Mouse (Mus musculus) kidney, embryonic 14.5 days (tissue): ENCODE data around the gene Spi1. TPM values are rescaled to one million over a fixed set of nuclear protein-coding genes. Genes with fewer than 3 reads are reported as not detected.
"Not testable (repeated sequence)": the region's sequence is repeated elsewhere in the genome, so short reads cannot be mapped to it uniquely, and the experiment has no call there.

Experiments
- ATAC-seq: fragments of 200-750 bp; cut with Nextera tagmentation; 2 replicates; pipeline ENCODE4 v1.8.0; 2017; ENCODE audit warnings: moderate number of reproducible peaks, mild to moderate bottlenecking, moderate TSS enrichment, moderate library complexity; ENCODE audit not compliant: low FRiP score, low TSS enrichment
- H3K27ac ChIP-seq: fragments of 300-500 bp; sonication (generic); 2 replicates; pipeline ENCODE4 v1.5.1; 2014; ENCODE audit warnings: low read depth, mild to moderate bottlenecking, low read length, moderate library complexity, mixed read lengths
- H3K27me3 ChIP-seq: fragments of 300-500 bp; sonication (generic); 2 replicates; pipeline ENCODE4 v1.6.1; 2014; ENCODE audit warnings: mild to moderate bottlenecking, low read length; ENCODE audit not compliant: control insufficient read depth, insufficient read depth
- H3K36me3 ChIP-seq: fragments of 300-500 bp; sonication (generic); 2 replicates; pipeline ENCODE4 v1.6.1; 2014; ENCODE audit warnings: low read length, mixed read lengths; ENCODE audit not compliant: control insufficient read depth, insufficient read depth
- H3K4me1 ChIP-seq: fragments of 300-500 bp; sonication (generic); 2 replicates; pipeline ENCODE4 v1.6.1; 2014; ENCODE audit warnings: low read length, mixed read lengths; ENCODE audit not compliant: control insufficient read depth, insufficient read depth
- H3K4me2 ChIP-seq: fragments of 300-500 bp; sonication (generic); replicated peaks from 2 replicates; pipeline ENCODE4 v1.6.1; 2014; ENCODE audit warnings: low read depth, mild to moderate bottlenecking, low read length
- H3K4me3 ChIP-seq: fragments of 300-500 bp; sonication (generic); 2 replicates; pipeline ENCODE4 v1.5.1; 2014; ENCODE audit warnings: mild to moderate bottlenecking, low read length
- H3K9ac ChIP-seq: fragments of 300-500 bp; sonication (generic); 2 replicates; pipeline ENCODE4 v1.6.1; 2014; ENCODE audit warnings: low read depth, mild to moderate bottlenecking, low read length, moderate library complexity
- H3K9me3 ChIP-seq: fragments of 300-500 bp; sonication (generic); 2 replicates; pipeline ENCODE4 v1.6.1; 2016; ENCODE audit warnings: low read length; ENCODE audit not compliant: control insufficient read depth
- WGBS: fragments of 180-500 bp; shearing (Covaris S2); extraction: QIAGEN DNeasy Blood & Tissue Kit; methylation state at CpG from one replicate; pipeline ENCODE4 v1.1.7; 2014; 5-methylcytosine and 5-hydroxymethylcytosine counted together
- polyA plus RNA-seq: library from polyadenylated mRNA; unstranded; fragments of >200 nt; fragmentation: Nextera tagmentation; extraction: Ambion mirVana; gene quantifications from 2 replicates; pipeline ENCODE4 v1.2.1, GENCODE M21; 2014

The Spi1 gene
- polyA plus RNA-seq, 1 experiment from 2014 or later = 2.2 TPM

DNA sequence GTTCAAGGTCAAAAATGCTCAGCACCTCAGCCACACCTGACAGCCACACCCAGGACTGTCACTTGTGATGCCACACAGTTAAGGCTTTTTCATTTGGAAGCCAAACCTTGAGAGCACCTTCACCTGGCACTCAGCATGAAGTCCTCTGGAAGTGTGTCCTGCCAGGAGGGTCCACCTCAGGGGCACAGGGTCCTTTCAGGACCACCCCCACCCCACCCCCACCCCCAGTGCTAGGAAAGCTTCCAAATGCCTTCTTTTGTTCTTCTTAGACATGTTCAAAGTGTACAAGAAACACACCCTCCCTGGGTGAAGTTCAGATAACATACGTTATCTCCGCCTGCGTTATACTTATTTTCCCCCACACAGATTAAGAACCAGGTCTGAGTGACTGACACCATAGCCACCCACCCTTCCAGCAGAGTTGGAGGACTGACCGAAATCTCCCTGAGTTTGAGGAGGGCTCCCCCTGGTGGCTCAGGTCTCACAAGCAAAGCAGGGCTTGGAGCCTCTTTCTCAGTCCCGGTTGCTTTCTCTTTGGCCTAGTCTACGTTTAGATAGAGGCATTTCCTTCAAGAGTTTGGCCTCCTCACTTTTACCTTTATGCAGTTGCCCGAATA lies 19.0 kb downstream of the Spi1 start:
- H3K9ac ChIP-seq = no peak overlapping the region
- WGBS = 8% methylated on average over 7 of the region's 7 CpGs
- ATAC-seq = peak; percentile 88

GRCm38 (mm10) chr2:91108156-91108555 lies 26.0 kb downstream of the Spi1 start:
- WGBS = 93% methylated on average over 3 of the region's 3 CpGs
- Histone ChIP-seq H3K4me3 (no peak overlapping the region), H3K9me3 (no peaks in the 10 kb centered on the region), H3K9ac (no peak overlapping the region), H3K27ac (no peak overlapping the region), H3K36me3 (no peaks in the 10 kb centered on the region), H3K27me3 (no peaks in the 10 kb centered on the region), H3K4me2 (no peak overlapping the region), H3K4me1 (no peaks in the 10 kb centered on the region)
- ATAC-seq = no peak

More for the DNA sequence above, 19.0 kb downstream of the Spi1 start:
- Histone ChIP-seq H3K27me3 (no peaks in the 10 kb centered on the region), H3K9me3 (no peaks in the 10 kb centered on the region), H3K4me2 (no peak overlapping the region), H3K4me1 (no peaks in the 10 kb centered on the region), H3K27ac (no peak overlapping the region), H3K36me3 (no peaks in the 10 kb centered on the region), H3K4me3 (no peak overlapping the region)

GRCm38 (mm10) chr2:91109241-91109640 lies 27.1 kb downstream of the Spi1 start:
- no peaks in the 10 kb centered on the region for H3K9me3 ChIP-seq
- no peaks in the 10 kb centered on the region for H3K36me3 ChIP-seq
- H3K4me2 ChIP-seq = no peak overlapping the region
- no peaks in the 10 kb centered on the region for H3K4me1 ChIP-seq
- H3K27me3 ChIP-seq = no peaks in the 10 kb centered on the region
- 90% methylated on average over 5 of the region's 5 CpGs for WGBS
- H3K4me3 ChIP-seq = no peak overlapping the region
- H3K9ac ChIP-seq = no peak overlapping the region
- no peak for ATAC-seq
- no peak overlapping the region for H3K27ac ChIP-seq

- Histone ChIP-seq H3K27me3 (no peaks in the 10 kb centered on the region), H3K27ac (no peak overlapping the region), H3K4me3 (no peak overlapping the region), H3K9ac (no peak overlapping the region), H3K36me3 (no peaks in the 10 kb centered on the region), H3K4me1 (no peaks in the 10 kb centered on the region), H3K4me2 (no peak overlapping the region), H3K9me3 (no peaks in the 10 kb centered on the region)
- 92% methylated on average over 5 of the region's 5 CpGs for WGBS
- no peak for ATAC-seq
These were observed 27.7 kb downstream of the Spi1 start for GRCm38 (mm10) chr2:91109807-91110385.

- no peak for ATAC-seq
- no peak overlapping the region for H3K4me3 ChIP-seq
- no peaks in the 10 kb centered on the region for H3K9me3 ChIP-seq
- no peaks in the 10 kb centered on the region for H3K36me3 ChIP-seq
- H3K27ac ChIP-seq = no peak overlapping the region
- WGBS = 70% methylated on average over 6 of the region's 6 CpGs
- H3K9ac ChIP-seq = no peak overlapping the region
- no peaks in the 10 kb centered on the region for H3K4me1 ChIP-seq
- no peaks in the 10 kb centered on the region for H3K27me3 ChIP-seq
- no peak overlapping the region for H3K4me2 ChIP-seq
These were observed 28.2 kb downstream of the Spi1 start for GRCm38 (mm10) chr2:91110429-91110828.

DNA sequence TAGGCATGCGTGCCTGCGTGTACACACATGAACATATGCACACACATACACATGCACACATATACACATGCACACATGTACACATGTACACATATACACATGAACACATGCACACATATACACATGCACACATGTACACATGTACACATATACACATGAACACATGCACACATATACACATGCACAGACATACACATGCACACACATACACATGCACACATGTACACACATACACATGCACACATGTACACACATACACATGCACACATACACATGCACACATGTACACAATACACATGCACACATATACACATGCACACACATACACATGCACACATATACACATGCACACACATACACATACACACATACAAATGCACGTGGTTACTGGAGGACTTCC lies 29.6 kb downstream of the Spi1 start:
- 91% methylated on average over 3 of the region's 3 CpGs for WGBS
- not testable (repeated sequence) for ATAC-seq, H3K4me1 ChIP-seq

GRCm38 (mm10) chr2:91112491-91112890 lies 30.3 kb downstream of the Spi1 start:
- H3K27me3 ChIP-seq = no peaks in the 10 kb centered on the region
- H3K4me1 ChIP-seq = no peaks in the 10 kb centered on the region
- WGBS = 56% methylated on average over 4 of the region's 4 CpGs
- no peak overlapping the region for H3K27ac ChIP-seq
- H3K9ac ChIP-seq = no peak overlapping the region
- H3K4me2 ChIP-seq = no peak overlapping the region
- no peak overlapping the region for H3K4me3 ChIP-seq
- H3K36me3 ChIP-seq = no peaks in the 10 kb centered on the region
- ATAC-seq = no peak
- H3K9me3 ChIP-seq = no peaks in the 10 kb centered on the region

More for the DNA sequence above, 29.6 kb downstream of the Spi1 start:
- not testable (repeated sequence) for H3K27ac ChIP-seq, H3K27me3 ChIP-seq, H3K9ac ChIP-seq, H3K4me3 ChIP-seq, H3K4me2 ChIP-seq, H3K9me3 ChIP-seq, H3K36me3 ChIP-seq

GRCm38 (mm10) chr2:91113334-91113733 lies 31.1 kb downstream of the Spi1 start:
- Histone ChIP-seq H3K4me3 (no peak overlapping the region), H3K9me3 (no peaks in the 10 kb centered on the region), H3K36me3 (no peaks in the 10 kb centered on the region), H3K27me3 (no peaks in the 10 kb centered on the region), H3K4me1 (no peaks in the 10 kb centered on the region), H3K27ac (no peak overlapping the region), H3K9ac (no peak overlapping the region), H3K4me2 (no peak overlapping the region)
- no peak for ATAC-seq
- 73% methylated on average over 10 of the region's 10 CpGs for WGBS

DNA sequence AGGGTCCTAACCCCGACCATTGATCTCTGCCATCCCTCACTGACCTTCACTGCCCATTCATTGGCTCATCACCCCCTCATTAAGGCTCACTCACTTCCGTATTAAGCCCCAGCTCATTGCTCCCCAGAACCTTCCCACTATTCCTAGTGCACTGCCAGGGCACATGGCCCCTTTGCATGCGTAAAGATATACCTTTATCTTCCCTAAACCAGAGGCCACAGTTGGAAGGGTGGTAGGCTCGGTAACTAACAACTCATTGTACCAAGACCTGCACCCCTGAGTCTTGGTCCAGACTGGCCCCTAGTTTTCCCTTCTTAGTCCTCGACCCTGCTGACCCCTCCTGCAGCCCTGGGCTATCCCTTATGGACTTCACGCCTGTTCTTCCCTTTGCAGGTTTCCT lies 31.7 kb downstream of the Spi1 start:
- no peak for ATAC-seq
- H3K9me3 ChIP-seq = no peaks in the 10 kb centered on the region
- no peaks in the 10 kb centered on the region for H3K36me3 ChIP-seq
- no peak overlapping the region for H3K4me3 ChIP-seq
- 75% methylated on average over 6 of the region's 6 CpGs for WGBS
- H3K4me2 ChIP-seq = no peak overlapping the region
- no peak overlapping the region for H3K9ac ChIP-seq
- no peak overlapping the region for H3K27ac ChIP-seq
- no peaks in the 10 kb centered on the region for H3K4me1 ChIP-seq
- H3K27me3 ChIP-seq = no peaks in the 10 kb centered on the region
